Mouse (Mus musculus): ENCODE measurements at regions not wholly inside any gene's neighbourhood (a gene's known extent, or its start where the extent isn't known, plus 50 kb on each side); places are given as distances from the start of the nearest gene placed in this dataset.

- no peak for DNase-seq
Observed at GRCm38 (mm10) chr19:57541693-57542314, 69.0 kb upstream of the Atrnl1 start.

- DNase-seq: no peak
Observed at GRCm38 (mm10) chr19:57542506-57542905, 68.3 kb upstream of the Atrnl1 start.

GRCm38 (mm10) chr19:57543681-57544214, 67.1 kb upstream of the Atrnl1 start:
- DNase-seq: peak; percentile 38

GRCm38 (mm10) chr19:57544229-57544879, 66.5 kb upstream of the Atrnl1 start:
- no peak for DNase-seq

GRCm38 (mm10) chr19:57545071-57545470, 65.8 kb upstream of the Atrnl1 start:
- DNase-seq: no peak

- DNase-seq: no peak
Observed at GRCm38 (mm10) chr19:57546039-57546438, 64.8 kb upstream of the Atrnl1 start.

GRCm38 (mm10) chr19:57546519-57546918, 64.3 kb upstream of the Atrnl1 start:
- DNase-seq: no peak

GRCm38 (mm10) chr19:57548093-57548492, 62.7 kb upstream of the Atrnl1 start:
- no peak for DNase-seq

- peak; percentile 55 for DNase-seq
Observed at GRCm38 (mm10) chr19:57548661-57549060, 62.2 kb upstream of the Atrnl1 start.

- DNase-seq: peak; percentile 60
Observed at GRCm38 (mm10) chr19:57552964-57553740, 57.7 kb upstream of the Atrnl1 start.

GRCm38 (mm10) chr19:57554086-57554485, 56.7 kb upstream of the Atrnl1 start:
- DNase-seq: no peak

GRCm38 (mm10) chr19:57555313-57555712, 55.5 kb upstream of the Atrnl1 start:
- DNase-seq: no peak

- DNase-seq: no peak
Observed at GRCm38 (mm10) chr19:57558420-57558967, 52.3 kb upstream of the Atrnl1 start.

GRCm38 (mm10) chr19:57560757-57561156, 50.1 kb upstream of the Atrnl1 start:
- no peak for DNase-seq
